Mouse (Mus musculus) midbrain, embryonic 11.5 days (tissue): ENCODE data around the gene Crlf1. TPM values are rescaled to one million over a fixed set of nuclear protein-coding genes. Genes with fewer than 3 reads are reported as not detected.

Experiments used
- ATAC-seq: fragments of 200-750 bp; cut with Nextera tagmentation; 2 replicates; pipeline ENCODE4 v1.8.0; 2017; ENCODE audit warnings: moderate TSS enrichment, moderate library complexity; ENCODE audit not compliant: low FRiP score
- DNase-seq: peaks from one replicate; pipeline ENCODE4 v3.0.0; 2015; ENCODE audit warnings: low spot score; ENCODE audit errors: missing footprints
- H3K27ac ChIP-seq: fragments of 300-500 bp; sonication (generic); 2 replicates; pipeline ENCODE4 v1.5.1; 2014; ENCODE audit warnings: low read depth, low read length
- H3K27me3 ChIP-seq: fragments of 300-500 bp; sonication (generic); 2 replicates; pipeline ENCODE4 v1.6.1; 2014; ENCODE audit warnings: mild to moderate bottlenecking, low read length, moderate library complexity, mixed read lengths; ENCODE audit not compliant: control insufficient read depth, insufficient read depth
- H3K36me3 ChIP-seq: fragments of 300-500 bp; sonication (generic); 2 replicates; pipeline ENCODE4 v1.6.1; 2014; ENCODE audit warnings: mild to moderate bottlenecking, low read length, moderate library complexity, mixed read lengths; ENCODE audit not compliant: control insufficient read depth, insufficient read depth
- H3K4me1 ChIP-seq: fragments of 300-500 bp; sonication (generic); 2 replicates; pipeline ENCODE4 v1.6.1; 2014; ENCODE audit warnings: low read length; ENCODE audit not compliant: control insufficient read depth, insufficient read depth
- H3K4me2 ChIP-seq: fragments of 300-500 bp; sonication (generic); 2 replicates; pipeline ENCODE4 v1.6.1; 2014; ENCODE audit warnings: mild to moderate bottlenecking, moderate library complexity
- H3K4me3 ChIP-seq: fragments of 300-500 bp; sonication (generic); 2 replicates; pipeline ENCODE4 v1.5.1; 2014; ENCODE audit warnings: low read depth, low read length
- H3K9ac ChIP-seq: fragments of 300-500 bp; sonication (generic); 2 replicates; pipeline ENCODE4 v1.6.1; 2014; ENCODE audit warnings: low read length
- H3K9me3 ChIP-seq: fragments of 300-500 bp; sonication (generic); 2 replicates; pipeline ENCODE4 v1.6.1; 2016; ENCODE audit warnings: low read length; ENCODE audit not compliant: control insufficient read depth
- WGBS: fragments of 180-500 bp; shearing (Covaris S2); extraction: QIAGEN DNeasy Blood & Tissue Kit; methylation state at CpG from one replicate; pipeline ENCODE4 v1.1.7; 2014; 5-methylcytosine and 5-hydroxymethylcytosine counted together
- polyA plus RNA-seq: library from polyadenylated mRNA; unstranded; fragments of >200 nt; fragmentation: Nextera tagmentation; extraction: Ambion mirVana; gene quantifications from 2 replicates; pipeline ENCODE4 v1.2.1, GENCODE M21; 2014

Crlf1 gene
- polyA plus RNA-seq, 1 experiment from 2014 or later = 0.23 TPM

GRCm38 (mm10) chr8:70501820-70502529 lies 9.0 kb downstream of the Crlf1 start:
- no peak for ATAC-seq
- WGBS = 14% methylated on average over 23 of the region's 23 CpGs
- Histone ChIP-seq H3K27me3 (peaks cover 64% of the 10 kb centered on the region), H3K4me1 (peaks cover 14% of the 10 kb centered on the region), H3K4me3 (no peak overlapping the region), H3K4me2 (no peak overlapping the region), H3K36me3 (no peaks in the 10 kb centered on the region), H3K9ac (peak overlapping the region; percentile 10; the same call in 1 of the 2 replicates), H3K27ac (no peak overlapping the region), H3K9me3 (no peaks in the 10 kb centered on the region)
- DNase-seq = peak; percentile 86

DNA sequence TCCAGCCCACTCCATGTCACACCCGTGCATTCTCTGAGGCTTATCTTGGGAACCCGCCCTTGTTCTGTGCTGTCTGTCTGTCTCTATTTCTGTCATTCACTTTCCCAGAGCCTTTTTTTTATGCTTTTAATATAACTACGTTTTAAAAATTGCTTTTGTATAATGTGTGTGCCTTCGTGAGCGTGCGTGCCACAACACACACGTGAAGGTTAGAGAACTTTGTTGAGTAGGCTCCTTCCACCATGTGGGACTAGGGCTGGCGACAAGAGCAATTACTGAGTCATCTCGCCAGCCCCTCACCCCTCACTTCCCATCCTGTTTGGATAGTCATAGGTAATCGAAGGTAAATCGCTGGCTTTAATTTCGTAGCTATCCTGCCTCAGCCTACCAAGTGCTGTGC lies 9.6 kb downstream of the Crlf1 start:
- DNase-seq (no peak), ATAC-seq (no peak)
- H3K9me3 ChIP-seq = no peaks in the 10 kb centered on the region
- H3K27me3 ChIP-seq = peaks cover 59% of the 10 kb centered on the region
- H3K27ac ChIP-seq = no peak overlapping the region
- H3K36me3 ChIP-seq = 0 out of 2 replicates have a peak, but pooled peaks cover 2% of the 10 kb centered on the region
- 33% methylated on average over 12 of the region's 12 CpGs for WGBS
- H3K4me2 ChIP-seq = no peak overlapping the region
- H3K4me1 ChIP-seq = peaks cover 15% of the 10 kb centered on the region
- H3K4me3 ChIP-seq = no peak overlapping the region
- no peak overlapping the region for H3K9ac ChIP-seq

DNA sequence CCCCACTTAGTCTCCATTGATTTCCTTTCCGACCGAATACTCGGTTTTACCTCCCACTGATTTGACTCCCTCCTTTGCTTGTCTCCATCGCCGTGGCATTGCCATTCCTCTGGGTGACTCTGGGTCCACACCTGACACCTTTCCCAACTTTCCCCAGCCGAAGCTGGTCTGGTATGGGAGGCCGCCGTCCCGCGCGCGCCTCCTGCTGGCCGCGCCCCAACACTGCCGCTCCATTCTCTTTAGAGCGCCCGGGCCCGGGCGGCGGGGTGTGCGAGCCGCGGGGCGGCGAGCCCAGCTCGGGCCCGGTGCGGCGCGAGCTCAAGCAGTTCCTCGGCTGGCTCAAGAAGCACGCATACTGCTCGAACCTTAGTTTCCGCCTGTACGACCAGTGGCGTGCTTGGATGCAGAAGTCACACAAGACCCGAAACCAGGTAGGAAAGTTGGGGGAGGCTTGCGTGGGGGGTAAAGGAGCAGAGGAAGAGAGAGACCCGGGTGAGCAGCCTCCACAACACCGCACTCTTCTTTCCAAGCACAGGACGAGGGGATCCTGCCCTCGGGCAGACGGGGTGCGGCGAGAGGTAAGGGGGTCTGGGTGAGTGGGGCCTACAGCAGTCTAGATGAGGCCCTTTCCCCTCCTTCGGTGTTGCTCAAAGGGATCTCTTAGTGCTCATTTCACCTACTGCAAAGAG lies 10.2 kb downstream of the Crlf1 start:
- 12% methylated on average over 46 of the region's 46 CpGs for WGBS
- H3K9ac ChIP-seq = no peak overlapping the region; the same call in 1 of the 2 replicates
- no peak for ATAC-seq
- H3K4me3 ChIP-seq = no peak overlapping the region
- H3K4me1 ChIP-seq = peaks cover 18% of the 10 kb centered on the region
- 0 out of 2 replicates have a peak, but pooled peaks cover 5% of the 10 kb centered on the region for H3K36me3 ChIP-seq
- peaks cover 55% of the 10 kb centered on the region for H3K27me3 ChIP-seq
- H3K9me3 ChIP-seq = no peaks in the 10 kb centered on the region
- H3K4me2 ChIP-seq = no peak overlapping the region
- no peak overlapping the region for H3K27ac ChIP-seq
- DNase-seq = peak; percentile 98

- Histone ChIP-seq H3K9ac (no peak overlapping the region), H3K4me1 (peaks cover 27% of the 10 kb centered on the region), H3K9me3 (no peaks in the 10 kb centered on the region), H3K27me3 (peaks cover 48% of the 10 kb centered on the region), H3K4me3 (no peak overlapping the region), H3K27ac (no peak overlapping the region), H3K4me2 (no peak overlapping the region), H3K36me3 (peaks cover 10% of the 10 kb centered on the region; the same call in 1 of the 2 replicates)
- ATAC-seq (no peak), DNase-seq (peak; percentile 81)
- WGBS = 69% methylated on average over 16 of the region's 16 CpGs
Measured at GRCm38 (mm10) chr8:70504291-70504716, 11.3 kb downstream of the Crlf1 start.

DNA sequence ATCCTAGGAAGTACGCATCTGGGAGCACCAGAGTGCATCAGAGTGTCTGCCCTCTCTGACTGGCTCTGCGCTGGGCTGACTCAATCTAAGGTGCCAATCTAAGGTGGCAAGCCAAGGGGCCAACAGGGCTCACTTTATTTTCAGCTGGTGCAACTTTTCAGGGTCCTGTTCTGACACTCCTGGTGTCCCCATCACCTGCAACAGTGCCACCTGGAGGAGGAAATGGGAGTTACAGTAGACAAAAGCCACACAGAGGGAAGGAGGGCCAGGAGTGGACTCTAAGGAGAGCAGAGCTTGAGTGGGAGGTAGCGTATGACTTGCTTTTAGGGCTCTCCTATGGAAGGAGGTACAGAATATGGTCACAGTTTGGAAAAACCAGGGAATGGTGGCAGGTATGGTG lies 11.9 kb downstream of the Crlf1 start:
- Histone ChIP-seq H3K9ac (no peak overlapping the region), H3K27me3 (peaks cover 43% of the 10 kb centered on the region), H3K4me1 (peaks cover 31% of the 10 kb centered on the region), H3K27ac (no peak overlapping the region), H3K9me3 (no peaks in the 10 kb centered on the region), H3K4me2 (no peak overlapping the region), H3K36me3 (peaks cover 10% of the 10 kb centered on the region; the same call in 1 of the 2 replicates), H3K4me3 (no peak overlapping the region)
- ATAC-seq (no peak), DNase-seq (peak; percentile 98)
- 79% methylated on average over 3 of the region's 3 CpGs for WGBS

DNA sequence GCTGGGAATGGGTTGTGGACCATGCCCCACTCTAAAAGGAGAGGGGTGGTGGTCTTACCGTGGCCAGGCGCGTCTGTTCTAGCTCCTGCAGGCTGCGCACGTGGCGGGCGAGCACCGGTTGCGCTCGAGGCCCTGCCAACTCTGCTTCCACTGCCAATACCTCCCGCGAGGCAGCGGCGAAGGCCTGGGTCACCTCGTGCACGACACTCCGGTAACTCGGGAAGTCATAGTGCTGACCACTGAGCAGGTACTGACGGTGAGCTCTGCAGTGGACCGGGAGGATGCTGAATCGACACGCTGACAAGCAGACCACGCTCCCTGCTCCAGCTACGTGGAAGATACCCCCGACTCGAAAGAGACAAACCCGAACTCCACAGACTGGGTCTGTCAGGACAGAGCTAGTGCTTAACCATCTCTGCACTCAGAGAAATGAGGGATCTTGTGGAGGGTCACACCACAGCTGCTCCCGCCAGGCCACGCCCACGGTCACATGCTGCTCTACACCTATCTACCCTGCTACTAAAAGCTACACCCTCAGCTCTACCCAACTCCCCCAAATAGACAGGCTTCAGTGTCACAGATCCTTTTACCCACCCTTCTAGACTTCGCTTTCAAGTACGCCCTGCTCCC lies 12.9 kb downstream of the Crlf1 start:
- DNase-seq = peak; percentile 70
- peak overlapping the region; percentile 92 for H3K9ac ChIP-seq
- H3K4me3 ChIP-seq = peak overlapping the region; percentile 76
- H3K36me3 ChIP-seq = peaks cover 10% of the 10 kb centered on the region; the same call in 1 of the 2 replicates
- peaks cover 31% of the 10 kb centered on the region for H3K4me1 ChIP-seq
- peak; percentile 17; the same call in 1 of the 2 replicates for ATAC-seq
- H3K27ac ChIP-seq = no peak overlapping the region
- WGBS = 41% methylated on average over 32 of the region's 32 CpGs
- peak overlapping the region; percentile 82 for H3K4me2 ChIP-seq
- peaks cover 33% of the 10 kb centered on the region for H3K27me3 ChIP-seq
- no peaks in the 10 kb centered on the region for H3K9me3 ChIP-seq

- peaks cover 26% of the 10 kb centered on the region for H3K27me3 ChIP-seq
Measured at GRCm38 (mm10) chr8:70506328-70507026, 13.5 kb downstream of the Crlf1 start, which contains the start of gene Rex1bd. Gene Rex1bd, minus strand, starts transcription at chr8:70506752.

DNA sequence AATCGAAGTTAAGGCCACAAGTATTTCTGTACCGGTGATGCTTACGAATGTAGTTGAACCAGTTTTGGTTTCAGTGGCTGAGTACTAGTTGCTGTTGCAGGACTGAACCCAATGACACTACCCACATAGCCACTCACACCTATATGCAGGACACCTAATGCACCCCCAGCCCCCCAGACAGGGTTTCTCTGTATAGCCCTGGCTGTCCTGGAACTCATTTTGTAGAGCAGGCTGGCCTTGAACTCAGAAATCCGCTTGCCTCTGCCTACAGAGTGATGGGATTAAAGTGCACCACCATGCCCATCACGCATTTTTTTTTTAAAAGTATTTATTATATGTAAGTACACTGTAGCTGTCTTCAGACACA lies 14.1 kb downstream of the Crlf1 start:
- H3K36me3 ChIP-seq = peaks cover 10% of the 10 kb centered on the region; the same call in 1 of the 2 replicates
- peaks cover 21% of the 10 kb centered on the region for H3K27me3 ChIP-seq
- DNase-seq (no peak), ATAC-seq (no peak)
- H3K9me3 ChIP-seq = no peaks in the 10 kb centered on the region
- WGBS = 54% methylated on average over 5 of the region's 5 CpGs
- H3K9ac ChIP-seq = no peak overlapping the region; the same call in 1 of the 2 replicates
- no peak overlapping the region for H3K27ac ChIP-seq
- H3K4me3 ChIP-seq = peak overlapping the region; percentile 76; the same call in 1 of the 2 replicates
- H3K4me1 ChIP-seq = peaks cover 30% of the 10 kb centered on the region
- no peak overlapping the region for H3K4me2 ChIP-seq

More at GRCm38 (mm10) chr8:70506328-70507026, 13.5 kb downstream of the Crlf1 start, which contains the start of gene Rex1bd:
- ATAC-seq (peak; percentile 87), DNase-seq (peak; percentile 100)
- 2% methylated on average over 39 of the region's 40 CpGs for WGBS
- Histone ChIP-seq H3K27ac (peak within 1 kb of the TSS; percentile 74), H3K9ac (peak within 1 kb of the TSS; percentile 92), H3K4me3 (peak within 1 kb of the TSS; percentile 76), H3K4me1 (peaks cover 31% of the 10 kb centered on the region), H3K9me3 (no peaks in the 10 kb centered on the region), H3K4me2 (peak within 1 kb of the TSS; percentile 82), H3K36me3 (peaks cover 10% of the 10 kb centered on the region; the same call in 1 of the 2 replicates)
